Mouse (Mus musculus) embryonic facial prominence, embryonic 11.5 days (tissue): ENCODE measurements at regions not wholly inside any gene's neighbourhood (a gene's known extent, or its start where the extent isn't known, plus 50 kb on each side); places are given as distances from the start of the nearest gene placed in this dataset.
"Not testable (repeated sequence)": the region's sequence is repeated elsewhere in the genome, so short reads cannot be mapped to it uniquely, and the experiment has no call there.

Experiments used
- ATAC-seq: fragments of 200-750 bp; cut with Nextera tagmentation; replicated peaks from 2 replicates; pipeline ENCODE4 v1.8.0; 2017; ENCODE audit warnings: low read depth; ENCODE audit not compliant: insufficient number of reproducible peaks, low FRiP score, low TSS enrichment
- DNase-seq: peaks from one replicate; pipeline ENCODE4 v3.0.0-alpha.2; 2015; ENCODE audit warnings: low spot score
- H3K27ac ChIP-seq: fragments of 300-500 bp; sonication (generic); replicated peaks from 2 replicates; pipeline ENCODE4 v1.5.1; 2014; ENCODE audit warnings: mild to moderate bottlenecking, low read depth, low read length, control low read depth
- H3K27me3 ChIP-seq: fragments of 300-500 bp; sonication (generic); 2 replicates; pipeline ENCODE4 v1.6.1; 2014; ENCODE audit warnings: mild to moderate bottlenecking, low read length, moderate library complexity, mixed read lengths; ENCODE audit not compliant: control insufficient read depth, insufficient read depth
- H3K36me3 ChIP-seq: fragments of 300-500 bp; sonication (generic); replicated peaks from 2 replicates; pipeline ENCODE4 v1.6.1; 2014; ENCODE audit warnings: low read depth, mild to moderate bottlenecking, low read length, moderate library complexity, mixed read lengths; ENCODE audit not compliant: control insufficient read depth, insufficient read depth
- H3K4me1 ChIP-seq: fragments of 300-500 bp; sonication (generic); 2 replicates; pipeline ENCODE4 v1.6.1; 2014; ENCODE audit warnings: low read length, mixed read lengths; ENCODE audit not compliant: control insufficient read depth, insufficient read depth
- H3K4me2 ChIP-seq: fragments of 300-500 bp; sonication (generic); 2 replicates; pipeline ENCODE4 v1.6.1; 2014; ENCODE audit warnings: low read depth, mild to moderate bottlenecking, control low read depth, low read length, moderate library complexity
- H3K4me3 ChIP-seq: fragments of 300-500 bp; sonication (generic); 2 replicates; pipeline ENCODE4 v1.5.1; 2014; ENCODE audit warnings: low read depth, low read length, control low read depth
- H3K9ac ChIP-seq: fragments of 300-500 bp; sonication (generic); replicated peaks from 2 replicates; pipeline ENCODE4 v1.6.1; 2014; ENCODE audit warnings: mild to moderate bottlenecking, control low read depth, low read length
- H3K9me3 ChIP-seq: fragments of 300-500 bp; sonication (generic); replicated peaks from 2 replicates; pipeline ENCODE4 v1.6.1; 2016; ENCODE audit warnings: mild to moderate bottlenecking, low read length, inconsistent platforms, mixed read lengths; ENCODE audit not compliant: control insufficient read depth
- WGBS: fragments of 180-500 bp; shearing (Covaris S2); extraction: QIAGEN DNeasy Blood & Tissue Kit; methylation state at CpG from one replicate; pipeline ENCODE4 v1.1.7; 2014; 5-methylcytosine and 5-hydroxymethylcytosine counted together

DNA sequence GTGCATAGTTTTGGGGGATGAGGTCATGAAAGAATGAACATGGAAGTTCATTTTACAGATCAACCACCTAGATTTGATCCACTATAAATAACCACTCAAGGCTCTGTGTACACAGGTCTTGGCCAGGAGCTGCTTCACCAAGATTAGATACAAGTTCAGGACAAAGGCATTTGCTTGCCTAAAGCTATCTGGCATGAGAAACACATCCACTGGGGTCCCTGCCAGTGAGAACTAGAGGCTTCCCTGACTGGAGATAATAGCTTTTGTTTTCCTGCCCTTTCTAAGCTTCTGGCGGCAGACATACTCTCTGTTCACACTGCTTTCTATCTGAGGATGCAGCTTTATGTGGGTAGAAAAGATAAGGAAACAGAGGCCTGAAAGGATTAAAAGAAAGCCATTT is 240.2 kb downstream of the Cep170 start:
- Histone ChIP-seq H3K9ac (no peak overlapping the region), H3K27me3 (no peaks in the 10 kb centered on the region), H3K36me3 (no peaks in the 10 kb centered on the region), H3K4me3 (no peak overlapping the region), H3K4me2 (no peak overlapping the region), H3K27ac (no peak overlapping the region), H3K4me1 (no peaks in the 10 kb centered on the region), H3K9me3 (no peaks in the 10 kb centered on the region)
- 41% methylated on average over 1 of the region's 1 CpGs for WGBS
- DNase-seq (no peak), ATAC-seq (no peak)

DNA sequence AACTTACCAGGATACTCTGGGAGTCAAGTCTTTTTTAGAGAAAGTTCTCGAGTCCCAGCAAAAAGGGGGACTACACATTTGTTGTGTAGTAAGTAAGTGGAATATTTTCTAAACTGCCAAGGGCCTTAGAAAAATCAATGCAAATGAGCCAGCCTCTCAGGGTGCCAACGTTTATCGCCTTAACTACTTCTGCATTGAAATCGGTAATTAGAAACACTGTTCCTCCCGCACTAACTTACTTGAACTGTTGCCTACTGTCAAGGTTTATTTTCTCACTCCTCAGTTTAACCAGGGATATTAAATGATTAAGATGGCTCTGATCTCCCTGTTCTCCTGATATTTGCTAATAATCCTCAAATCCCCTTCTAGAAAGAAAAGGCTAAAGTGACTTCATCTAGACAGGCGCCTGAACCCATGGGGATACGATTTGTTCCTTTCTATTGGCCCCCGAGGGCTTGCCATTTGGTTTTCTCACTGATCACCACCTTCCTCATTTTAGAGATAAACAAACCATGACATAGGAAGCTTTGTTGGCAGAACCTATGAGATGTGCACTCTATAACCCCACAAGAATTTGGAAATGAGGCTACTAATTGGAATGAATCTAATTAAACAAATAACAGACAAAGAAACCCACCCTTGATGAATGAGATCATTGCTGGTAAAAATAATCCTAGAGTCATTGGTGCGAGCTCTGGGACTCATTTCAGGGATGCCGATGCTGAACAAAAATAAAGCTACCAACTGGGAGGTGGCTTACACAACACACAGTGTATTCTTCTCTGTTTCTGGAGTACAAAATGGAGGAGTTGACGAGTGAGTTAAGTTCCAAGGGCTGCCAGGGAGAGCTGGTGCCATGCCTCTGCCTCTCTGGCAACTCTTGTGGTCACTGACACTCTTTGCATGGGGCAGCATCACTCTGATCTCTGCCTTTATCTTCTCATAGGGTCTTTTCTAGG is 255.1 kb downstream of the Cep170 start:
- no peaks in the 10 kb centered on the region for H3K4me1 ChIP-seq
- DNase-seq (no peak), ATAC-seq (no peak)
- H3K4me2 ChIP-seq = no peak overlapping the region
- no peak overlapping the region for H3K4me3 ChIP-seq
- H3K27ac ChIP-seq = no peak overlapping the region
- H3K9ac ChIP-seq = no peak overlapping the region
- WGBS = 75% methylated on average over 11 of the region's 11 CpGs
- H3K36me3 ChIP-seq = no peaks in the 10 kb centered on the region
- H3K9me3 ChIP-seq = no peaks in the 10 kb centered on the region
- no peaks in the 10 kb centered on the region for H3K27me3 ChIP-seq

DNA sequence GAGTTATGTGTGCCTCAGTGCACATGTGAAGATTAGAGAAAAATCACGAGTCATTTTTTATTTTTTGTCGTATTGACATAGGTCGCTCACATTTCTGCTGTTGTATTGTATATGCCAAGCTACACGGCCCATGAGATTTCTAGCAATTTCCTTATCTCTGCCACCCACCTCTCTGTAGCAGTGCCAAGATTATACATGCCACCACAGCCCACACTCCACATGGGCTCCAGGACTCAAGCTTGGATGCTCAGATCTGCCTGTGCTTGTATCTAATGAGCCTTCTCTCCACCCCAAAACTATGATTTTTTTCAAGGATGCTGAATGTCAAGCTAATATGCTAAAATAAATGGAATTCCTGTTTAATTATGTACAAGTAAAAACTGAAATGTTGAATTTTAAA is 259.3 kb upstream of the Pld5 start:
- Histone ChIP-seq H3K27ac (no peak overlapping the region), H3K36me3 (no peaks in the 10 kb centered on the region), H3K27me3 (no peaks in the 10 kb centered on the region), H3K4me1 (no peaks in the 10 kb centered on the region), H3K4me2 (no peak overlapping the region), H3K9me3 (no peaks in the 10 kb centered on the region), H3K4me3 (no peak overlapping the region), H3K9ac (no peak overlapping the region)
- no peak for ATAC-seq
- DNase-seq = no peak
- WGBS = 87% methylated on average over 4 of the region's 4 CpGs

DNA sequence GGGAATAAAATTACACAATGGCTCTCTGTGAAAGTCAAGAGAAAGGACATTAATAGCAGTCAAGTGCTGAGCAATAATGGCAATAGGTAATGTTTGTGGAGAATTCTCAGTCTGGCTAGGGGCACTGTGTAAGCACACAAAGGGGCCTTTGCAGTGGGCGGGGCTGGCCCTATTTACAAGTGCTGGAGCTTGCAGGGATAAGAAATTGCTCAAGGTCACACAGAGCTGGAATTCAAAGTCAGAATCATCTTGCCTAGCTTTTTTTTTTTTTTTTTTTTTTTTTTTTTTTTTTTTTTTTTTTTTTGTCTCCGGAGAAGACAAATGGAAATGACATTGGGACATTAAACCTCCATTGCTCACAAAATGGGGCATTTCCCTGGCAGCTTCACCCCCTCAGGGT is 253.9 kb upstream of the Pld5 start:
- Histone ChIP-seq H3K4me3 (no peak overlapping the region), H3K9ac (no peak overlapping the region), H3K27me3 (no peaks in the 10 kb centered on the region), H3K4me1 (no peaks in the 10 kb centered on the region), H3K4me2 (no peak overlapping the region), H3K9me3 (no peaks in the 10 kb centered on the region), H3K27ac (no peak overlapping the region), H3K36me3 (no peaks in the 10 kb centered on the region)
- ATAC-seq = no peak
- no peak for DNase-seq
- 82% methylated on average over 2 of the region's 2 CpGs for WGBS

DNA sequence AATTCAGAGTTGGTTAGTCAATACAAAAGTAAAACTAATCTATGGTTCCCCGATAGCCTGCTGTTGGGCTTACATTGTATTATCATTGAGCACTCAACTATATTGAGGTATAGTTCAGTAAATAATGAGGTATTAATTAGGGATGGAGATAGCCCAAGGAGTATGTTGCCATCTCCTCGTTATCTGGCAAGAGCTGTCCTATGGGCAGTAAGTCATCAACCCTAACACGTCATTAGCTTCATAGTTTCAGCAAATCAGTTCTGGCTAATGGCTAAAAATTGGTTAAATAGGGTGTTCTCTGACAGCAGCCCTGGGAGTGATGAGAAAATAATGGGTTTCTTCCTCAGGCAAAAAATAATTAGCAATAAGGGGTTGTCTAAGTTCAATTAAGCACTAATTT is 236.4 kb upstream of the Pld5 start:
- Histone ChIP-seq H3K27me3 (no peaks in the 10 kb centered on the region), H3K9ac (no peak overlapping the region), H3K4me1 (no peaks in the 10 kb centered on the region), H3K36me3 (no peaks in the 10 kb centered on the region), H3K9me3 (no peaks in the 10 kb centered on the region), H3K4me2 (no peak overlapping the region), H3K27ac (no peak overlapping the region), H3K4me3 (no peak overlapping the region)
- no peak for DNase-seq
- ATAC-seq = no peak
- WGBS = 74% methylated on average over 3 of the region's 3 CpGs

DNA sequence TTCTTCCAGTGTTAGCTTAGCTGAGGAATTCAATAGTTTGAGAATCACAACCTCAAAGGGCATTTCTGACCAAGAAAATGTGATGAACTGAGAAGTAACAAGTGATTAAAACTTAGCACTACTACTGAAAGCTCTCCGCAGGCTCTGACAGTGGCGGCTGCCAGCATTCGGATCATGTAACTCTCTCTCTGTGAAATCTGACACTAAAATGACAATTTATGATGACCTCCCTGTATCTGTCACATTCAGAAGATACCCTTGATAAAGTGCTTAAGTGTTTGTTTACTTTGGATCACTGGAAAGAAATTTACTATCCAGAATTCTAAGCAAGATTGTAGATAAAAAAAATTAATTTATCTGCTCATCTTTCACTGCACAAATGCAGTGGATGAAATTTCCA is 230.3 kb upstream of the Pld5 start:
- Histone ChIP-seq H3K27ac (no peak overlapping the region), H3K4me2 (no peak overlapping the region), H3K27me3 (no peaks in the 10 kb centered on the region), H3K4me1 (no peaks in the 10 kb centered on the region), H3K36me3 (no peaks in the 10 kb centered on the region), H3K9ac (no peak overlapping the region), H3K9me3 (no peaks in the 10 kb centered on the region), H3K4me3 (no peak overlapping the region)
- ATAC-seq (no peak), DNase-seq (peak; percentile 1)
- 71% methylated on average over 3 of the region's 3 CpGs for WGBS

DNA sequence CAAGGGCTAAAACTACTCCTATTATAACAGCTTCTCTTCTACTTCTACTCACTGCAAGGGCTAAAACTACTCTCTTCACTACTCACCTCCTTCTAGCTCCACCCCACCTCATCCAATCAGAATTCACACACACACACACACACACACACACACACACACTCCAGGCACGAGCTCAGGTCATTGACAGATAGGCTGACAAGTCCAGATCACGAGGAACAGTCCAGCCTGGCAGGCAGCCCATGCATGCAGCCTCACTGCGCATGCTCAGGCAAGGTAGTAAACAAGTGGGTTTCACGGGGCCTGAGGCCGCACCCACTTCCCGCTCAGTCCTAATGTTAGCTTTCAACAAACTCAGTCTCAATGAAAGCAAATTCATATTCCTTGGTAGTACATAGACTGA is 229.6 kb upstream of the Pld5 start:
- H3K9ac ChIP-seq, DNase-seq, H3K4me1 ChIP-seq, H3K4me2 ChIP-seq, H3K4me3 ChIP-seq, H3K36me3 ChIP-seq, ATAC-seq, H3K27ac ChIP-seq, H3K9me3 ChIP-seq, H3K27me3 ChIP-seq: not testable (repeated sequence)
- WGBS = 80% methylated on average over 6 of the region's 6 CpGs

DNA sequence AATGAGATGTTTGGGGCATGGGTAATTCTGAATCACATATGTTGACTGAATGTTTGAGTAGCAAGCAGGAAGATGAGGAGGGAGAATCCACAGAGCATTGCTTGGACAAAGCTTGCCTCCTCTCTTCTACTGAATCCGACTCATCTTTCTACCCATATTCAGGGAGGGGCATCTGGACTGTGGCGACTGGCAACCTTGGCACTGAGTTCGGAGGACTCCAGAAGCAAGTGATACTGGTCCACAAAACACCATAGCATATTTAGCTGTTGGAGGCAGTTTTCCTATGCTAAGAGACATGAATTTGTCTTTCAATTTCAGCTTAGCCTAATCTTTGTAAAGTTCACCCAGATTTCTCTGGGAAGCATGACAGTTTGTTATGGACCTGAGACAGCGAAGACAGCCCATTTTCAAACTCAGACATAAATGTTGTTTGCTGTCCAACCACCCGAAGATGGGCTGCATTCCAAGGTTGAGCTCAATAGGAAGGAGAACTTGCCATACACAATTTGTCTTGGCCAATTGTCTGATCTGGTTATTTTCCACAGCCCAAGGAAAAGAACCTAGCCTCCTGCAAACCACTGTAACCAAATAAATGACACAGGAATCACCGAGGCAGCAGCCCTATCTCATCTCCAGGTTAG is 224.0 kb upstream of the Pld5 start:
- H3K4me1 ChIP-seq = no peaks in the 10 kb centered on the region
- DNase-seq (no peak), ATAC-seq (no peak)
- no peak overlapping the region for H3K4me2 ChIP-seq
- H3K9ac ChIP-seq = no peak overlapping the region
- WGBS = 88% methylated on average over 6 of the region's 6 CpGs
- no peak overlapping the region for H3K4me3 ChIP-seq
- no peaks in the 10 kb centered on the region for H3K9me3 ChIP-seq
- no peaks in the 10 kb centered on the region for H3K36me3 ChIP-seq
- no peaks in the 10 kb centered on the region for H3K27me3 ChIP-seq
- H3K27ac ChIP-seq = no peak overlapping the region
